Mouse (Mus musculus) kidney, embryonic 14.5 days (tissue): Measurements from ENCODE around the gene Usb1. TPM values are rescaled to one million over a fixed set of nuclear protein-coding genes. Genes with fewer than 3 reads are reported as not detected.
A peak's percentile ranks its signal among the peaks of the same experiment; 100 is the strongest.

Experiments used
- ATAC-seq: fragments of 200-750 bp; cut with Nextera tagmentation; 2 replicates; pipeline ENCODE4 v1.8.0; 2017; ENCODE audit warnings: moderate number of reproducible peaks, mild to moderate bottlenecking, moderate TSS enrichment, moderate library complexity; ENCODE audit not compliant: low FRiP score, low TSS enrichment
- H3K27ac ChIP-seq: fragments of 300-500 bp; sonication (generic); 2 replicates; pipeline ENCODE4 v1.5.1; 2014; ENCODE audit warnings: low read depth, mild to moderate bottlenecking, low read length, moderate library complexity, mixed read lengths
- H3K27me3 ChIP-seq: fragments of 300-500 bp; sonication (generic); 2 replicates; pipeline ENCODE4 v1.6.1; 2014; ENCODE audit warnings: mild to moderate bottlenecking, low read length; ENCODE audit not compliant: control insufficient read depth, insufficient read depth
- H3K36me3 ChIP-seq: fragments of 300-500 bp; sonication (generic); 2 replicates; pipeline ENCODE4 v1.6.1; 2014; ENCODE audit warnings: low read length, mixed read lengths; ENCODE audit not compliant: control insufficient read depth, insufficient read depth
- H3K4me1 ChIP-seq: fragments of 300-500 bp; sonication (generic); 2 replicates; pipeline ENCODE4 v1.6.1; 2014; ENCODE audit warnings: low read length, mixed read lengths; ENCODE audit not compliant: control insufficient read depth, insufficient read depth
- H3K4me2 ChIP-seq: fragments of 300-500 bp; sonication (generic); replicated peaks from 2 replicates; pipeline ENCODE4 v1.6.1; 2014; ENCODE audit warnings: low read depth, mild to moderate bottlenecking, low read length
- H3K4me3 ChIP-seq: fragments of 300-500 bp; sonication (generic); 2 replicates; pipeline ENCODE4 v1.5.1; 2014; ENCODE audit warnings: mild to moderate bottlenecking, low read length
- H3K9ac ChIP-seq: fragments of 300-500 bp; sonication (generic); 2 replicates; pipeline ENCODE4 v1.6.1; 2014; ENCODE audit warnings: low read depth, mild to moderate bottlenecking, low read length, moderate library complexity
- H3K9me3 ChIP-seq: fragments of 300-500 bp; sonication (generic); 2 replicates; pipeline ENCODE4 v1.6.1; 2016; ENCODE audit warnings: low read length; ENCODE audit not compliant: control insufficient read depth
- WGBS: fragments of 180-500 bp; shearing (Covaris S2); extraction: QIAGEN DNeasy Blood & Tissue Kit; methylation state at CpG from one replicate; pipeline ENCODE4 v1.1.7; 2014; 5-methylcytosine and 5-hydroxymethylcytosine counted together
- polyA plus RNA-seq: library from polyadenylated mRNA; unstranded; fragments of >200 nt; fragmentation: Nextera tagmentation; extraction: Ambion mirVana; gene quantifications from 2 replicates; pipeline ENCODE4 v1.2.1, GENCODE M21; 2014

Gene Usb1
- polyA plus RNA-seq, 1 experiment from 2014 or later, result 43.4 TPM

- Histone ChIP-seq H3K27me3 (no peaks in the 10 kb centered on the region), H3K4me3 (no peak overlapping the region), H3K9me3 (no peaks in the 10 kb centered on the region), H3K4me2 (no peak overlapping the region), H3K36me3 (no peaks in the 10 kb centered on the region), H3K4me1 (no peaks in the 10 kb centered on the region), H3K9ac (no peak overlapping the region), H3K27ac (no peak overlapping the region)
- WGBS, result 80% methylated on average over 7 of the region's 7 CpGs
- ATAC-seq, result no peak
These were observed 55.9 kb downstream of the Usb1 start for GRCm38 (mm10) chr8:95387936-95388335.

- WGBS, result 58% methylated on average over 4 of the region's 4 CpGs
- Histone ChIP-seq H3K27ac (no peak overlapping the region; the same call in 1 of the 2 replicates), H3K9me3 (no peaks in the 10 kb centered on the region), H3K36me3 (no peaks in the 10 kb centered on the region), H3K9ac (no peak overlapping the region), H3K4me2 (no peak overlapping the region), H3K27me3 (no peaks in the 10 kb centered on the region), H3K4me1 (0 out of 2 replicates have a peak, but pooled peaks cover 4% of the 10 kb centered on the region), H3K4me3 (no peak overlapping the region)
- ATAC-seq, result no peak
These were observed 58.2 kb downstream of the Usb1 start for GRCm38 (mm10) chr8:95390312-95390711.

- ATAC-seq, result no peak
- Histone ChIP-seq H3K9me3 (no peaks in the 10 kb centered on the region), H3K9ac (no peak overlapping the region), H3K4me3 (no peak overlapping the region), H3K4me1 (0 out of 2 replicates have a peak, but pooled peaks cover 5% of the 10 kb centered on the region), H3K4me2 (no peak overlapping the region), H3K36me3 (no peaks in the 10 kb centered on the region), H3K27ac (no peak overlapping the region), H3K27me3 (no peaks in the 10 kb centered on the region)
- WGBS, result 61% methylated on average over 7 of the region's 7 CpGs
These were observed 59.0 kb downstream of the Usb1 start for GRCm38 (mm10) chr8:95391101-95391500.

GRCm38 (mm10) chr8:95392604-95393003 is 60.5 kb downstream of the Usb1 start:
- no peak overlapping the region for H3K4me2 ChIP-seq
- H3K4me1 ChIP-seq, result 0 out of 2 replicates have a peak, but pooled peaks cover 5% of the 10 kb centered on the region
- no peak overlapping the region; the same call in 1 of the 2 replicates for H3K9ac ChIP-seq
- H3K27me3 ChIP-seq, result no peaks in the 10 kb centered on the region
- H3K27ac ChIP-seq, result peak overlapping the region; percentile 73; the same call in 1 of the 2 replicates
- no peaks in the 10 kb centered on the region for H3K36me3 ChIP-seq
- no peak overlapping the region for H3K4me3 ChIP-seq
- no peaks in the 10 kb centered on the region for H3K9me3 ChIP-seq
- 76% methylated on average over 5 of the region's 5 CpGs for WGBS
- no peak for ATAC-seq

GRCm38 (mm10) chr8:95395186-95395918 is 63.3 kb downstream of the Usb1 start:
- Histone ChIP-seq H3K27me3 (no peaks in the 10 kb centered on the region), H3K36me3 (no peaks in the 10 kb centered on the region), H3K9ac (no peak overlapping the region), H3K27ac (peak overlapping the region; percentile 21; the same call in 1 of the 2 replicates), H3K9me3 (no peaks in the 10 kb centered on the region), H3K4me3 (no peak overlapping the region), H3K4me2 (no peak overlapping the region), H3K4me1 (0 out of 2 replicates have a peak, but pooled peaks cover 5% of the 10 kb centered on the region)
- WGBS, result 36% methylated on average over 8 of the region's 8 CpGs
- ATAC-seq, result 0 out of 2 replicates have a peak, but pooled peaks have one; percentile 47

- Histone ChIP-seq H3K4me2 (no peak overlapping the region), H3K4me3 (no peak overlapping the region), H3K4me1 (0 out of 2 replicates have a peak, but pooled peaks cover 5% of the 10 kb centered on the region), H3K27me3 (no peaks in the 10 kb centered on the region), H3K36me3 (no peaks in the 10 kb centered on the region), H3K9me3 (no peaks in the 10 kb centered on the region), H3K9ac (no peak overlapping the region), H3K27ac (no peak overlapping the region)
- WGBS, result 29% methylated on average over 11 of the region's 11 CpGs
- ATAC-seq, result no peak; the same call in 1 of the 2 replicates
These were observed 64.7 kb downstream of the Usb1 start for GRCm38 (mm10) chr8:95396752-95397151.

Other genes starting within 250 kb of the Usb1 start
- 13.5 and 19.8 TPM in 2 replicates for gene Kifc3, start 129.5 kb upstream of the Usb1 start, polyA plus RNA-seq
- gene Cngb1, start 25.7 kb upstream of the Usb1 start, polyA plus RNA-seq, result 0.60 and 1.2 TPM in 2 replicates
- 0.43 TPM in 1 of 2 replicates, not detected in the other for gene Tepp, start 21.7 kb upstream of the Usb1 start, polyA plus RNA-seq
- 6.6 and 8.7 TPM in 2 replicates for gene Zfp319, start 334 bp upstream of the Usb1 start, polyA plus RNA-seq
- 10.9 and 16.1 TPM in 2 replicates for gene Mmp15, start 20.0 kb downstream of the Usb1 start, polyA plus RNA-seq
- gene Cfap20, start 102.6 kb downstream of the Usb1 start, polyA plus RNA-seq, result 164 and 174 TPM in 2 replicates
- 20.7 and 25.3 TPM in 2 replicates for gene Csnk2a2, start 157.8 kb downstream of the Usb1 start, polyA plus RNA-seq
- 0.70 and 1.0 TPM in 2 replicates for gene Ccdc113, start 201.8 kb downstream of the Usb1 start, polyA plus RNA-seq
- gene Prss54, start 244.1 kb downstream of the Usb1 start, polyA plus RNA-seq, result not detected in 2 replicates